Mouse (Mus musculus): ENCODE results near the gene Notch3. TPM values are rescaled to one million over a fixed set of nuclear protein-coding genes. Genes with fewer than 3 reads are reported as not detected.
"Not testable (repeated sequence)": the region's sequence is repeated elsewhere in the genome, so short reads cannot be mapped to it uniquely, and the experiment has no call there.

Notch3 gene
- total RNA-seq, 2 experiments from 2014 or later: 25.1 to 26.4 TPM

- DNase-seq: no peak
- intact Hi-C loops (cut with DNase I): no loop called here
Measured at GRCm38 (mm10) chr17:32103054-32103453, 63.6 kb downstream of the Notch3 start.

DNA sequence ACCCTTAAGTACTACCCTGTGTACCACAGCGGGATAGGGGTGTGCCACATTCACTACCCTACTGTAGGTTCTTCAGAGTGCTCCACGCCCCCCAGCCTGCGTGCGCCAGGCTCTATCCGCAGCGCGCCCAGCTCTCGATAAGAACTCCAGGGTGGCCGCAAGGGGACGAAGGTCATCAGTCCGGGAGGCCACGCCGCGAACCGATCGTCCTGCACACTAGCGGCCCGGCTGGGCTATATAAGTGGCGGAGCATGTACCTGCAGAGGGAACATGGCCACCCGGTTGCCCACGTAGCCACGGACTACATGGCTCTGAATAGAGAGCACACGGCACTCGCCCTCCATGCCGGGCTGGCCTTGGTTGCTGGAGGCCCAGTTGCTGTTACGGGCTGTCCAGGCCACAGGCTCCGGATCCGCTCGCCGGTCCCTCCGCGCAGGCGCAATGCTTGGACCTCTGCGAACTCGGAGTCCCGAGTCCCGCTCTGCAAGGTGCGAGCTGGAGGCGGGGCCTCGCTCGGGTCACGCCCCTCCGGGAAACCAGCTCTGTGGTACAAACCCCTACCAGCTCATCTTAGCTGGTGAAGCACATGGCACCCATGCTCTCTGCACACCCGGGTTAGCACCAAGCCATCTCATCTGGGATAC lies 66.6 kb downstream of the Notch3 start:
- intact Hi-C loops (cut with DNase I): no loop called here
- peak; percentile 58 to 61 for DNase-seq

GRCm38 (mm10) chr17:32099574-32099942 lies 67.1 kb downstream of the Notch3 start:
- intact Hi-C loops (cut with DNase I): no loop called here
- DNase-seq: no peak

GRCm38 (mm10) chr17:32098905-32099304 lies 67.7 kb downstream of the Notch3 start:
- intact Hi-C loops (cut with DNase I); DNase-seq: not testable (repeated sequence)

- no peak for DNase-seq
- intact Hi-C loops (cut with DNase I): no loop called here
Measured at GRCm38 (mm10) chr17:32097676-32098075, 69.0 kb downstream of the Notch3 start.

- no peak for DNase-seq
- intact Hi-C loops (cut with DNase I): no loop called here
Measured at GRCm38 (mm10) chr17:32092895-32093294, 73.8 kb downstream of the Notch3 start.

- intact Hi-C loops (cut with DNase I): no loop called here
- DNase-seq: no peak
Measured at GRCm38 (mm10) chr17:32092241-32092619, 74.4 kb downstream of the Notch3 start.

DNA sequence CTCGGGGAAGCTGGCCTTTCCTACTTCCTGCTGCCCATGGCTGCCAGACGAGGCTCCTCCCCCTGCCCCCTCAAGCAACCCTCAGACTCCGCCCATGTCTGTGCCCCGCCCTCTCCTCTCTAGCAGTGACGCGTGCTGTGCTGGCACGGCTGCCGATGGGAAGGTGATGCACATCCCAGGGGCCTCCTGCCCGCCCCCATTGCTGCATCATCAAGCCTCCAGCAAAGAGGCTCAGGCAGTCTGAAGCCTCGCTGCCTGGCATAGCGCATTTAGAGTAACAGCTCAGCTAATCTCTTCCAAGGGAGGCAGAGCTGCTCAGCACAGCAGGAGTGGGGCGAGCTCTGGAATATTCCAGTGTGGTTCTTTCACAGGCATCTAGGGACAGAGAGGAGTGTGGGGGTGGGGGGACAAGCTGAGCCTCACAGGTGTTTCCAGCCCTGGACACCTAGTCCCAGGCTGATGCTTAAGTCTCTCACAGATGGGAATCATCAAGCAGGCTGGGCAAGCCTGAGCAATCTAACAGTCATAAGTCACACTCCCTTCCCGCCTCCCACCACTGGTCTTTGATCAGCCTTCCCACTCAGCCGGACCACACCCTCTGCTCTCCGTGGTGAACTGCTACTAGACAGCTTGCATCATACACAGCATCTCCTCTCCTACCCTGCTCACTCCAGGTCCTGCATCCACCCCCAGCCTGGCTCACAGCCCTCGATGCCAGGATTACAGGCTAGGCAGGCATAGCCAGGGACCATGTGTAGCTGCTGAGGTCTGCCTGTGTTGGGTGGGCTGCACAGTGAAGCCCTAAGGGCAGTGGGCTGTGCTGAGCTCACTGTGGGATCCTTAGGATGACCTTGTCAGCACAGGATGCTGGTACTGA lies 75.0 kb downstream of the Notch3 start:
- intact Hi-C loops (cut with DNase I): not testable (repeated sequence)
- peak; percentile 71 to 76 for DNase-seq

GRCm38 (mm10) chr17:32091032-32091363 lies 75.7 kb downstream of the Notch3 start:
- DNase-seq: no peak

DNA sequence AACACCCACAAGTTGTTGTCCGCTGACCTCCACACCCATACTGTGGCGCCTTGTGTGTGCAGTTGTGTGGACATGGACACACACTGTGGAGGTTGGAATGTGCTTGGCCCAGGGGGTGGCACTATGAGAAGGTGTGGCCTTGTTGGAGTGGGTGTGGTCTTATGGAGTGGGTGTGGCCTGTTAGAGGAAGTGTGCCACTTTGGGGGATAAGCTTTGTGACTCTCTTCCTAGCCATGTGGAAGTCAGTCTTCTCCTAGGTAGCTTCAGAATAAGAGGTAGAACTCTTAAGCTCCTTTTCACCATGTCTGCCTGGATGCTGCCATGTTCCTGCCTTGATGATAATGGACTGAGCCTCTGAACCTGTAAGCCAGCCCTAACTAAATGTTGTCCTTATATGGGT lies 79.6 kb downstream of the Notch3 start:
- intact Hi-C loops (cut with DNase I): no loop called here
- DNase-seq: no peak

More at GRCm38 (mm10) chr17:32091032-32091363, 75.7 kb downstream of the Notch3 start:
- intact Hi-C loops (cut with DNase I): no loop called here

GRCm38 (mm10) chr17:32083351-32083750 lies 83.3 kb downstream of the Notch3 start:
- intact Hi-C loops (cut with DNase I): no loop called here
- no peak for DNase-seq

- peak; percentile 50 for DNase-seq
- intact Hi-C loops (cut with DNase I): loop anchor here (2.0 kb wide), 1 partner anchor 136 kb away; no protein-coding TSS in a partner anchor
Measured at GRCm38 (mm10) chr17:32075164-32075563, 91.5 kb downstream of the Notch3 start.

- intact Hi-C loops (cut with DNase I): loop anchor here (2.0 kb wide), 1 partner anchor 136 kb away; no protein-coding TSS in a partner anchor
- no peak for DNase-seq
Measured at GRCm38 (mm10) chr17:32074658-32075057, 92.0 kb downstream of the Notch3 start.

GRCm38 (mm10) chr17:32073359-32073758 lies 93.3 kb downstream of the Notch3 start:
- intact Hi-C loops (cut with DNase I): loop anchor here (1.0 kb wide), 2 partner anchors 46 to 388 kb away; no protein-coding TSS in a partner anchor
- DNase-seq: peak; percentile 86 to 95

Other genes with a start within 250 kb of the Notch3 start
- gene Rrp1b, start 130.8 kb downstream of the Notch3 start, total RNA-seq (2021): 1 to 10 TPM; 6.9 to 7.2 TPM
- under 1 TPM; 0.79 to 0.97 TPM for gene Hsf2bp, start 130.5 kb downstream of the Notch3 start, total RNA-seq (2021)
- under 1 TPM; 0.92 to 0.97 TPM for gene Ephx3, start 22.7 kb upstream of the Notch3 start, total RNA-seq (2021)
- 10 to 100 TPM; 52.3 to 55.0 TPM for gene Brd4, start 117.9 kb upstream of the Notch3 start, total RNA-seq (2021)
- 10 to 100 TPM; 37.3 to 50.4 TPM for gene Akap8, start 154.4 kb upstream of the Notch3 start, total RNA-seq (2021)
- 10 to 100 TPM; 44.5 to 55.7 TPM for gene Akap8l, start 183.8 kb upstream of the Notch3 start, total RNA-seq (2021)
- 10 to 100 TPM; 18.9 to 19.1 TPM for gene Wiz, start 222.6 kb upstream of the Notch3 start, total RNA-seq (2021)
- gene Rasal3, start 236.7 kb upstream of the Notch3 start, total RNA-seq (2021): under 1 TPM; 0.60 to 0.97 TPM